Mouse (Mus musculus) CH12.LX (cell line): ENCODE measurements at regions not wholly inside any gene's neighbourhood (a gene's known extent, or its start where the extent isn't known, plus 50 kb on each side); places are given as distances from the start of the nearest gene placed in this dataset.

Source experiments
- DNase-seq: peaks from one replicate; pipeline ENCODE4 v3.0.0-alpha.2; 2013; ENCODE audit errors: extremely low read depth
- H3K27ac ChIP-seq: 2 replicates; pipeline ENCODE4 v1.5.1; 2012; ENCODE audit warnings: low read depth, mild to moderate bottlenecking, control low read depth, moderate library complexity; ENCODE audit not compliant: insufficient read depth
- H3K27me3 ChIP-seq: replicated peaks from 2 replicates; pipeline ENCODE3; 2012; ENCODE audit warnings: inconsistent platforms
- H3K36me3 ChIP-seq, 2 experiments: replicated peaks in 1 of 2; 2 replicates each; pipeline versions ENCODE3 to v1.6.1; 2012; ENCODE audit warnings: inconsistent platforms in 1 of 2, low read length in 1 of 2, mild to moderate bottlenecking in 1 of 2, mixed read lengths in 1 of 2, moderate library complexity in 1 of 2; ENCODE audit not compliant: control insufficient read depth in 1 of 2, insufficient read depth in 1 of 2
- H3K4me1 ChIP-seq, 2 experiments: 2 replicates each; pipeline ENCODE4 v1.6.1; 2012; ENCODE audit warnings: inconsistent platforms in 1 of 2, moderate library complexity in 1 of 2; ENCODE audit not compliant: insufficient read depth in 2 of 2, control insufficient read depth in 1 of 2
- H3K4me2 ChIP-seq: 2 replicates; pipeline ENCODE4 v1.6.1; 2012; ENCODE audit warnings: low read depth, mild to moderate bottlenecking, control low read depth; ENCODE audit not compliant: poor library complexity, insufficient read depth, severe bottlenecking
- H3K4me3 ChIP-seq, 3 experiments: fragments of 150-350 bp in 1 of 3; sonication (generic) in 1 of 3; replicated peaks in 1 of 3; 2 replicates each; pipeline versions ENCODE3 to v1.5.1; 2011 to 2012; ENCODE audit warnings: low read depth in 2 of 3, low read length in 2 of 3, mild to moderate bottlenecking in 2 of 3, moderate library complexity in 2 of 3, control low read depth in 1 of 3, improper control_type of control experiment in 1 of 3, inconsistent platforms in 1 of 3, mixed read lengths in 1 of 3; ENCODE audit not compliant: poor library complexity in 1 of 3
- H3K79me2 ChIP-seq: replicated peaks from 2 replicates; pipeline ENCODE4 v1.6.1; 2012; ENCODE audit warnings: mild to moderate bottlenecking, moderate library complexity; ENCODE audit not compliant: control insufficient read depth, poor library complexity, insufficient read depth, severe bottlenecking; ENCODE audit errors: extremely low read depth
- H3K9ac ChIP-seq: 2 replicates; pipeline ENCODE4 v1.6.1; 2012; ENCODE audit warnings: low read depth, mild to moderate bottlenecking, control low read depth, moderate library complexity; ENCODE audit not compliant: insufficient read depth
- H3K9me3 ChIP-seq: replicated peaks from 2 replicates; pipeline ENCODE3; 2012; ENCODE audit warnings: low read length, inconsistent platforms, mixed read lengths
- BHLHE40 ChIP-seq: IDR thresholded peaks from 2 replicates; pipeline ENCODE4 v1.6.1; 2011; ENCODE audit warnings: mild to moderate bottlenecking, low read depth, low read length, improper control_type of control experiment
- CHD1 ChIP-seq: IDR thresholded peaks from 2 replicates; pipeline ENCODE4 v1.6.1; 2012; ENCODE audit warnings: low read depth, low read length, improper control_type of control experiment, inconsistent platforms
- CHD2 ChIP-seq: IDR thresholded peaks from 2 replicates; pipeline ENCODE4 v1.6.1; 2011; ENCODE audit warnings: low read length, improper control_type of control experiment
- CTCF ChIP-seq, 2 experiments: IDR thresholded peaks in 1 of 2; conservative IDR thresholded peaks in 1 of 2; 2 replicates each; pipeline ENCODE4 v1.5.1; 2011 to 2012; ENCODE audit warnings: low read depth in 2 of 2, low read length in 2 of 2, improper control_type of control experiment in 1 of 2, inconsistent platforms in 1 of 2, mild to moderate bottlenecking in 1 of 2, moderate library complexity in 1 of 2
- E2F4 ChIP-seq: IDR thresholded peaks from 2 replicates; pipeline ENCODE4 v1.6.1; 2011; ENCODE audit warnings: low read depth, low read length, improper control_type of control experiment; ENCODE audit not compliant: insufficient replicate concordance
- ELF1 ChIP-seq: IDR thresholded peaks from 2 replicates; pipeline ENCODE4 v1.6.1; 2014; ENCODE audit warnings: low read depth, mild to moderate bottlenecking, inconsistent platforms, low read length, improper control_type of control experiment
- GABPA ChIP-seq: IDR thresholded peaks from 2 replicates; pipeline ENCODE4 v1.6.1; 2012; ENCODE audit warnings: low read depth, low read length, improper control_type of control experiment, inconsistent platforms; ENCODE audit not compliant: insufficient replicate concordance
- JUN ChIP-seq: IDR thresholded peaks from 2 replicates; pipeline ENCODE4 v1.6.1; 2011; ENCODE audit warnings: low read depth, mild to moderate bottlenecking, low read length, improper control_type of control experiment, moderate library complexity; ENCODE audit not compliant: insufficient read depth
- KAT2A ChIP-seq: IDR thresholded peaks from 2 replicates; pipeline ENCODE4 v1.6.1; 2012; ENCODE audit warnings: low read length, improper control_type of control experiment, inconsistent platforms; ENCODE audit not compliant: insufficient replicate concordance
- MAFK ChIP-seq: IDR thresholded peaks from 2 replicates; pipeline ENCODE4 v1.6.1; 2011; ENCODE audit warnings: low read length, improper control_type of control experiment; ENCODE audit not compliant: insufficient replicate concordance
- MAX ChIP-seq: IDR thresholded peaks from 2 replicates; pipeline ENCODE4 v1.6.1; 2011; ENCODE audit warnings: low read length, improper control_type of control experiment
- MXI1 ChIP-seq: IDR thresholded peaks from 2 replicates; pipeline ENCODE4 v1.6.1; 2011; ENCODE audit warnings: mild to moderate bottlenecking, low read depth, low read length, improper control_type of control experiment
- POLR2AphosphoS2 ChIP-seq: IDR thresholded peaks from 2 replicates; pipeline ENCODE4 v1.6.1; 2011; ENCODE audit warnings: low read depth, low read length, improper control_type of control experiment
- RAD21 ChIP-seq: IDR thresholded peaks from 2 replicates; pipeline ENCODE4 v1.6.1; 2011; ENCODE audit warnings: low read depth, mild to moderate bottlenecking, low read length, improper control_type of control experiment, moderate library complexity
- RCOR1 ChIP-seq: conservative IDR thresholded peaks from 2 replicates; pipeline ENCODE4 v1.6.1; 2012; ENCODE audit warnings: low read depth, mild to moderate bottlenecking, inconsistent platforms, low read length, improper control_type of control experiment
- TCF12 ChIP-seq: IDR thresholded peaks from 2 replicates; pipeline ENCODE4 v1.6.1; 2014; ENCODE audit warnings: low read depth, mild to moderate bottlenecking, inconsistent platforms, low read length, improper control_type of control experiment
- UBTF ChIP-seq: IDR thresholded peaks from 2 replicates; pipeline ENCODE4 v1.6.1; 2012; ENCODE audit warnings: low read depth, mild to moderate bottlenecking, inconsistent platforms, low read length, improper control_type of control experiment, moderate library complexity
- USF1 ChIP-seq: IDR thresholded peaks from 2 replicates; pipeline ENCODE4 v1.6.1; 2014; ENCODE audit warnings: low read depth, mild to moderate bottlenecking, inconsistent platforms, low read length, improper control_type of control experiment
- USF2 ChIP-seq: conservative IDR thresholded peaks from 2 replicates; pipeline ENCODE4 v1.6.1; 2011; ENCODE audit warnings: low read depth, low read length, improper control_type of control experiment
- ZMIZ1 ChIP-seq: IDR thresholded peaks from 2 replicates; pipeline ENCODE4 v1.6.1; 2012; ENCODE audit warnings: low read depth, mild to moderate bottlenecking, inconsistent platforms, low read length, improper control_type of control experiment
- dilution Hi-C: fragments of 300-500 bp; cut with MboI; formaldehyde crosslinking; loops from 2 replicates; pipeline ENCODE4 v1.14.3; 2020; ENCODE audit warnings: low sequenced_read_pairs; ENCODE audit not compliant: extremely low pct_unique_long_range_greater_than_20kb, extremely low pct_ligation_motif_present
- in situ Hi-C: fragments of 300-500 bp; cut with MboI; formaldehyde crosslinking; loops from 3 replicates; pipeline ENCODE4 v1.14.3; 2019; ENCODE audit warnings: low sequenced_read_pairs, low pct_ligation_motif_present, low pct_unique_long_range_greater_than_20kb, mixed read lengths

DNA sequence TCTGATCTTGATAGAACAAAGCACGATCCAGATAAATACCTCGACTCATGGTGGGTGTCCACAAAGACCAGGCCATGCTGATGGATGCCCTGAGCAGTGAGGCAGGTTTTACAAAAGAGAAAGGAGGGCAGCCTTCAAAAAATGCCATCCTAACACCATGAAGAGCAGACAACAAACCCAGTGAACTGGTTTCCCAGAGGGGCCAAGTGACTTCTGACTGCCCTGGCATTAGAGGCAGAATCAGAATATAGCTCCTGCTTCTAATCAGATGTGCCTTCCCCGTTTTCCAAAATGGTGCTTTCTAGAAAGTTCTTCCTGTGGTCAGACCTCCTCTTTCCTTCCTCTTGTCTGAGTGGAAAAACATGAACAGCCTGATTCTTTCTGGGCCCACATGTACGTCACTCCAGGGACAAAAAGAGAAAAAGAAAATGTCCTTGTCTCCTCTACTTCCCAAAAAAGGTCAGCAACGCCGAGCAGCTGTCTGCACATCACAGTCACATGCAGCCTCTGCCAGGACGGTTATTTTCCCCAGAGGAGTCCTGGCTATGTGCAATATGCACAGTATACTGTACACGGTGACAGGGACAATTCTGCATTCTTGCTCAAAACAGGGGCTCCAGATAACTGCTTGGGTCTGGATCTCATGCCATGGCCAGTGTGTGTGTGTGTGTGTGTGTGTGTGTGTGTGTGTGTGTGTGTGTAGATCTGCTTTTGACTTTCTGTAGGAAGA, 94.9 kb upstream of the Gm4791 start:
- TF ChIP-seq UBTF (no peak), MXI1 (no peak), POLR2AphosphoS2 (no peak)
- Histone ChIP-seq H3K9me3 (peaks cover 67% of the 10 kb centered on the region), H3K4me1 (no peaks in the 10 kb centered on the region), H3K36me3 (no peaks in the 10 kb centered on the region), H3K4me2 (no peak overlapping the region), H3K9ac (no peak overlapping the region), H3K27me3 (no peaks in the 10 kb centered on the region), H3K79me2 (no peaks in the 10 kb centered on the region), H3K27ac (no peak overlapping the region), H3K4me3 (no peak overlapping the region)
- in situ Hi-C loops, result no loop called here
- dilution Hi-C loops, result no loop called here
- DNase-seq, result no peak

DNA sequence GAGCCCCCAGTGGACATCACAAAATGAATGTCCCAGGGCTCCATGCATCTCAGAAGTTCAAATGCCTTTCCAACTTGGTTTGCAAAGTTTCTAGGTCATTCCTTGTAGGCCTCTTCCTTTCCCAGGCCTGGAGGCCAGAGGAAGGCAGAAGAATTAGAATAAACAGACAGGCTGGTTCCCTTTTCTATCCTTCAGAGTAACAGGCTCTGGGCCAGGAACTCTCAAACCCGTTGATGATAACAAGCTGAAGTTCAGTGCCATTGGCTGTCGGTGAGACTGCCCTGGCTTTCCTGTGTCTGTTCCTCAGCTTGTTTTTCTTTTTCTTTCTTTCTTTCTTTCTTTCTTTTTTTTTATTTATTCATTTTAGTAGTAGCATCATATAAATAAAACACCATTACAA, 99.3 kb upstream of the Gm4791 start:
- dilution Hi-C loops (no loop called here), in situ Hi-C loops (no loop called here)
- no peak for DNase-seq
- no peaks in the 10 kb centered on the region for H3K27me3 ChIP-seq
- H3K4me2 ChIP-seq, result no peak overlapping the region
- TF ChIP-seq TCF12, result no peak
- no peak for TF ChIP-seq MAX
- TF ChIP-seq KAT2A, result no peak
- TF ChIP-seq CTCF (conservative IDR thresholded peaks at IDR 0.05 in 1 of 2, IDR thresholded peaks at IDR 0.05 in 1 of 2; ENCODE audit: low read depth in 2 of 2, low read length in 2 of 2), result no peak
- TF ChIP-seq POLR2AphosphoS2, result no peak
- TF ChIP-seq USF1, result no peak
- TF ChIP-seq JUN, result no peak
- TF ChIP-seq UBTF, result no peak
- TF ChIP-seq MAFK, result no peak
- TF ChIP-seq GABPA, result no peak
- no peak for TF ChIP-seq RCOR1
- no peak for TF ChIP-seq ELF1
- no peak for TF ChIP-seq CHD2
- no peak for TF ChIP-seq USF2
- TF ChIP-seq BHLHE40, result no peak
- TF ChIP-seq E2F4, result no peak
- no peak for TF ChIP-seq RAD21
- TF ChIP-seq ZMIZ1, result no peak
- TF ChIP-seq CHD1, result no peak
- H3K4me1 ChIP-seq, result no peaks in the 10 kb centered on the region
- H3K79me2 ChIP-seq, result no peaks in the 10 kb centered on the region
- H3K36me3 ChIP-seq, result no peaks in the 10 kb centered on the region
- no peak overlapping the region for H3K27ac ChIP-seq
- peaks cover 78% of the 10 kb centered on the region for H3K9me3 ChIP-seq
- no peak overlapping the region for H3K4me3 ChIP-seq
- H3K9ac ChIP-seq, result no peak overlapping the region
